Mouse (Mus musculus) thymus, adult 2 months (tissue): Measurements from ENCODE around the gene Vat1l. TPM values are rescaled to one million over a fixed set of nuclear protein-coding genes. Genes with fewer than 3 reads are reported as not detected.

Experiments
- DNase-seq: peaks from one replicate; pipeline ENCODE4 v3.0.0; 2021
- H3K27ac ChIP-seq: fragments of 200-500 bp; 2 replicates; pipeline ENCODE4 v1.5.1; 2012; ENCODE audit warnings: low read length, control low read depth; ENCODE audit not compliant: control insufficient read depth, insufficient read depth
- H3K27me3 ChIP-seq: fragments of 200-500 bp; 2 replicates; pipeline ENCODE4 v1.6.1; 2012; ENCODE audit warnings: mild to moderate bottlenecking, low read length, moderate library complexity, mixed read lengths; ENCODE audit not compliant: control insufficient read depth, insufficient read depth
- H3K36me3 ChIP-seq: fragments of 200-500 bp; 2 replicates; pipeline ENCODE4 v1.6.1; 2012; ENCODE audit warnings: mild to moderate bottlenecking, low read length, moderate library complexity; ENCODE audit not compliant: control insufficient read depth, insufficient read depth
- H3K4me1 ChIP-seq: fragments of 200-500 bp; replicated peaks from 2 replicates; pipeline ENCODE4 v1.6.1; 2012; ENCODE audit warnings: low read length; ENCODE audit not compliant: control insufficient read depth, insufficient read depth
- H3K4me3 ChIP-seq: fragments of 200-500 bp; 2 replicates; pipeline ENCODE4 v1.5.1; 2012; ENCODE audit warnings: mild to moderate bottlenecking, low read length, control low read depth, moderate library complexity; ENCODE audit not compliant: control insufficient read depth, insufficient read depth
- CTCF ChIP-seq: fragments of 200-500 bp; IDR thresholded peaks from 2 replicates; pipeline ENCODE4 v1.5.1; 2012; ENCODE audit warnings: mild to moderate bottlenecking, control low read depth, low read length, moderate library complexity, borderline replicate concordance; ENCODE audit not compliant: control insufficient read depth, poor library complexity, insufficient read depth; ENCODE audit errors: extremely low read depth
- POLR2A ChIP-seq: fragments of 200-500 bp; IDR thresholded peaks from 2 replicates; pipeline ENCODE4 v1.6.1; 2012; ENCODE audit warnings: mild to moderate bottlenecking, low read length, control low read depth, moderate library complexity; ENCODE audit not compliant: control insufficient read depth, poor library complexity, insufficient read depth; ENCODE audit errors: extremely low read depth
- WGBS: fragments of 180-500 bp; shearing (Covaris S2); methylation state at CpG from one replicate; pipeline ENCODE4 v1.1.7; 2018; 5-methylcytosine and 5-hydroxymethylcytosine counted together
- polyA plus RNA-seq: library from polyadenylated mRNA; depleted of rRNA; stranded (reverse); fragments of >200 nt; gene quantifications from 2 replicates; pipeline ENCODE4 v1.2.3, GENCODE M21; 2012; rRNA removed

The Vat1l gene
- 0.24 and 0.32 TPM in 2 replicates for polyA plus RNA-seq

DNA sequence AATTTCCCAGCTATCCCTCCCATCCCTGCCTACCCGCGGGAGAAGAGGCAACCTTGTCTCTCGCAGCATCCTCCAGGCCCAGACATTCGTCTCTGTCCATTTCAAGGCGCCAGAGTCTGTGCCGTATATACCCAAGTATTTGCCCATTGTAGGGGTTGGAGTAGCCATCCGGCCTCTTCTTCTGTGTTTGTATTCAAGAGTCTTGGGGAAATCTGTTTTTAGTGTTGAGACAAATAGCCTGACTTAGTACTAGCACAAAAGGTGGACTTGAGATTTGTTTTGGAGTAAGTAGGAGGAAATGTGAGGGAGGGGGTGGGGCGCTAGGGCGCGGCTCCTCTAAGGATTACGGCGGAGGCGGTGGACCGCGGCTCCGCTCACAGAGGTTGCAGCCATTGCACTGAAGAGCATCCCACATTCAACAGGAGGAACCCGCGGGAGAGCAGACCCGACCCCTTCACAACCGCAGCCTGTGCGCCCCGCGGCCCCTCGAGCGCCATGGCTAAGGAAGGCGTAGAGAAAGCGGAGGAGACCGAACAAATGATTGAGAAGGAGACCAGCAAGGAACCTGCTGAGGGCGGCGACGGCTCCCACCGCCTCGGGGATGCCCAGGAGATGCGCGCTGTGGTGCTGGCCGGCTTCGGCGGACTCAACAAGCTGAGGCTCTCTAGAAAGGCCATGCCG is at the start of gene Vat1l:
Vat1l (plus strand) TSS at position 392 of the 681 bp plus-strand sequence.
- WGBS: 3% methylated on average over 39 of the region's 39 CpGs
- TF ChIP-seq POLR2A: no peak
- TF ChIP-seq CTCF: no peak
- Histone ChIP-seq H3K36me3 (no peaks in the 10 kb centered on the region), H3K4me1 (no peaks in the 10 kb centered on the region), H3K27ac (no peak within 1 kb of the TSS), H3K4me3 (no peak within 1 kb of the TSS), H3K27me3 (no peaks in the 10 kb centered on the region; the same call in 1 of the 2 replicates)
- DNase-seq: no peak

DNA sequence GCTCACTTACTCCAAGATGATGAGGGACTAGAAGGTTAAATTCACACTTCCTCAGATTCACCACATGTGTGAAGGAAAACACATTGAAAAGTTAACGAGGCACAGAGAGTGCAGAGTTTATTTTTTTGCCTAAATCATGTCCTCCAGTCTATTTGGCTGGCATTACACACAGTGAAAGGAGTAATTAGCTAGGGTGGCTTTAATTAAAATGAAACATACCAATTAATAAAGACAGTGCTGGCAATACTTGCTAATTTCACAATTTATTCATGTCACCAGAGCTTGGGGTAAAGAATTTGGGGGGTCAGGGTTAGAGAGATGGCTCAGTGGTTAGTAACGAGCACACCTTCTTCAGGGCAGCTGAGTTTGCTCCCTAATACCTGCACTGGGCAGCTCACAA is 46.8 kb upstream of the Vat1l start:
- H3K36me3 ChIP-seq: no peaks in the 10 kb centered on the region
- TF ChIP-seq CTCF: no peak
- TF ChIP-seq POLR2A: no peak
- WGBS: 67% methylated on average over 2 of the region's 2 CpGs
- H3K4me3 ChIP-seq: no peak overlapping the region
- no peak for DNase-seq
- no peaks in the 10 kb centered on the region for H3K4me1 ChIP-seq
- H3K27me3 ChIP-seq: no peaks in the 10 kb centered on the region
- H3K27ac ChIP-seq: no peak overlapping the region

DNA sequence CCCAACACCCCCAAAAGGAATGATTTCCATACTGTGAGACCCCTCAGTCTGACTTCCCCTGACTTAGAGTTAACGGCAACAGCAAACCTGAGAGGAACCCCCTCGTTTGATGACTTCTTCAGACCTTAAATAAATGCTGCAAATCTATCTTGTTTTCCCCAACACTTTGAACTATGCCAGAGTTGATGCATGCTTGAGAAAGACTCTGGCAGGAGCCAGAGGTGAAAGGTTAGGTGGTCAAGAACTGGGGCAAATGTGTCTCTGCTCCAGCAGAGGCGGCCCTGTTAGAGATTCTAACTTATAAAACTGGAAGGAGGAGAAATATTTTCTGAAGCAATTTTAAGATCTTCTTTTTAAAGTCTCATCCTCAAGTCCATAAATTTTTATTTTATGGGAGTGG is 45.7 kb upstream of the Vat1l start:
- 88% methylated on average over 3 of the region's 3 CpGs for WGBS

DNA sequence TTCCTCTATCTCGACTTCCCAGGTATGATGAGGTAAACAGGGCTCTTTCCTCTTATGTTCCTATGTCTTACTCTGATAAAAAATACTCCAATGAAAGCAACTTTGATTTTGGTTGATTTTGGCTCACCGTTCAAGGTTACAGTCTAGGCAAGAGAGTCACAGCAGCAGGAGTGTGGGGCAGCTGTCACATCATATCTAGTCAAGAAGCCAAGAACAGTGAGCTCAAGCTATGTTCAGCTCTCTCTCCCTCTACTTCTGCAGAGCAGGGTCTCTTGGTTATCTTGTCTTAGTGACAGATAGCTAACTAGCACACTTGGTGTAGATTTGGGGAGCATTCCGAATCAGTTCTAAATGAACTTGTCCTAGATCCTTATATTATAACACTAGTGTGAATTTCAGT is 41.5 kb upstream of the Vat1l start:
- Histone ChIP-seq H3K36me3 (no peaks in the 10 kb centered on the region), H3K4me3 (no peak overlapping the region), H3K27ac (no peak overlapping the region), H3K4me1 (no peaks in the 10 kb centered on the region), H3K27me3 (no peaks in the 10 kb centered on the region)
- TF ChIP-seq POLR2A: no peak
- TF ChIP-seq CTCF: no peak
- no peak for DNase-seq
- WGBS: 83% methylated on average over 3 of the region's 3 CpGs

More for the DNA sequence above, 45.7 kb upstream of the Vat1l start:
- Histone ChIP-seq H3K27me3 (no peaks in the 10 kb centered on the region), H3K36me3 (no peaks in the 10 kb centered on the region), H3K27ac (no peak overlapping the region), H3K4me1 (no peaks in the 10 kb centered on the region), H3K4me3 (no peak overlapping the region)
- TF ChIP-seq CTCF: no peak
- TF ChIP-seq POLR2A: no peak
- DNase-seq: no peak

DNA sequence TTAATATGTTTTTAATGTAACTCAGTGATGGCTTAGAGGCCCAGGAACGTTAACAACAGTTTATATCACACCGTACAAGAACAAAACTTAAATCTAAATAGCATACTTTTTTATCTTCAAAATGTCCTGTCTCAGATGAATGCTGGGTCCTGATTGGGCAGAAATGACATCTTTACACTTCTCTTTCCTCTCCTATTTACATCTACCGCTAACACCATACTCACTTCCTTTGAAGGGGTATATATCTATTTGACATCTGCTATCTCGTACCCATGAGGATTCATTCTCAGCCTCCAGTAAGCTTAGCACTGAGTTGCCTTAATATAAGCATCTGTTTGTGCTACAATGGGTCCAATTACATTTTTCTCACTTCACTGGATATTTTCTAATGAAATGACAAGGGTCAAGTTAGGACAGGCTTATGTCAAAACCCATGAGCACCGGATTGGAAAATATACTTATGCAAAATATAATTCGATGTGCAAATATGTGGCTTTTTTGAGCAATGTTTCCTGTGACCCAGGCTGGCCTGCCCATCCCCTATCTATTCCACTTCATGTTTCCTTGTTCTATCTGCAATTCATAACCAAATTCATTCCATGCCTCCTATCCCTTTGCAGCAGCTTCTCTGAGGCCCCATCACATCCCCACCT is 40.8 kb upstream of the Vat1l start:
- no peak for DNase-seq
- Histone ChIP-seq H3K27ac (no peak overlapping the region), H3K4me3 (no peak overlapping the region), H3K4me1 (no peaks in the 10 kb centered on the region), H3K36me3 (no peaks in the 10 kb centered on the region), H3K27me3 (no peaks in the 10 kb centered on the region)
- 89% methylated on average over 6 of the region's 6 CpGs for WGBS
- no peak for TF ChIP-seq POLR2A
- no peak for TF ChIP-seq CTCF

DNA sequence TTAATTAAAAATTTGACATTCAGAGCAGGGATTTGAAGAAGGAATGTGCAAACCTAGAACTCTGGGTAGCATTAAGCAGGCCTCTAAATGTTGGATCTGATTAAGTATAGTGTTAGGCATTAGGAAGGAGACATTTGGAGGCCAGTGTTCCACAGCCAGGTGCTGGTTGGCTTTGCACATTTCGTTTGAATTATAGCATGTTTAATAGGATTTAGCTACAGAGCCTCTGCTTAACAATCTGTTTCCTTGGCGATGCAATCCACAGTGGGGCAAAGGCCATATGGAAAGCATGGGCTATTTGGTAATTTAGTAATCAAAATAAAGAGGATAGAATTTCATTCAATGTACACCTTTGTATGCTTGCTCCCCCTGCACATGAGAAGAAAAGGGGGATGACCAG is 39.7 kb upstream of the Vat1l start:
- no peaks in the 10 kb centered on the region for H3K4me1 ChIP-seq
- H3K27me3 ChIP-seq: no peaks in the 10 kb centered on the region
- no peak for DNase-seq
- H3K27ac ChIP-seq: no peak overlapping the region
- H3K36me3 ChIP-seq: no peaks in the 10 kb centered on the region
- H3K4me3 ChIP-seq: no peak overlapping the region
- WGBS: 83% methylated on average over 2 of the region's 2 CpGs
- no peak for TF ChIP-seq POLR2A
- TF ChIP-seq CTCF: no peak
